Mouse (Mus musculus) liver, embryonic 13.5 days (tissue): ENCODE results near the gene Olfr572. TPM values are rescaled to one million over a fixed set of nuclear protein-coding genes. Genes with fewer than 3 reads are reported as not detected.

Experiments used
- ATAC-seq: fragments of 200-750 bp; cut with Nextera tagmentation; 2 replicates; pipeline ENCODE4 v1.8.0; 2017; ENCODE audit warnings: low read depth, mild to moderate bottlenecking, moderate number of reproducible peaks, moderate library complexity
- DNase-seq: peaks from one replicate; pipeline ENCODE4 v3.0.0; 2022
- H3K27ac ChIP-seq: fragments of 300-500 bp; sonication (generic); 2 replicates; pipeline ENCODE4 v1.5.1; 2015; ENCODE audit warnings: moderate library complexity, mild to moderate bottlenecking, inconsistent platforms
- H3K27me3 ChIP-seq: fragments of 300-500 bp; sonication (generic); 2 replicates; pipeline ENCODE4 v1.6.1; 2015; ENCODE audit warnings: mild to moderate bottlenecking, inconsistent platforms
- H3K36me3 ChIP-seq: fragments of 300-500 bp; sonication (generic); 2 replicates; pipeline ENCODE4 v1.6.1; 2015; ENCODE audit warnings: mild to moderate bottlenecking, inconsistent platforms
- H3K4me1 ChIP-seq: fragments of 300-500 bp; sonication (generic); replicated peaks from 2 replicates; pipeline ENCODE4 v1.6.1; 2015; ENCODE audit warnings: inconsistent platforms
- H3K4me2 ChIP-seq: fragments of 300-500 bp; sonication (generic); 2 replicates; pipeline ENCODE4 v1.6.1; 2015; ENCODE audit warnings: inconsistent platforms, mild to moderate bottlenecking, moderate library complexity
- H3K4me3 ChIP-seq: fragments of 300-500 bp; sonication (generic); replicated peaks from 2 replicates; pipeline ENCODE4 v1.5.1; 2015; ENCODE audit warnings: mild to moderate bottlenecking, inconsistent platforms
- H3K9ac ChIP-seq: fragments of 300-500 bp; sonication (generic); 2 replicates; pipeline ENCODE4 v1.6.1; 2015; ENCODE audit warnings: mild to moderate bottlenecking, inconsistent platforms
- H3K9me3 ChIP-seq: fragments of 300-500 bp; sonication (generic); replicated peaks from 2 replicates; pipeline ENCODE4 v1.6.1; 2016; ENCODE audit warnings: inconsistent platforms
- WGBS: fragments of 180-500 bp; shearing (Covaris S2); methylation state at CpG from one replicate; pipeline ENCODE4 v1.1.7; 2015; ENCODE audit not compliant: insufficient replicate concordance; 5-methylcytosine and 5-hydroxymethylcytosine counted together
- polyA plus RNA-seq: library from polyadenylated mRNA; unstranded; fragments of >200 nt; fragmentation: Nextera tagmentation; extraction: Ambion mirVana; gene quantifications from 2 replicates; pipeline ENCODE4 v1.2.1, GENCODE M21; 2015

Gene Olfr572
- polyA plus RNA-seq, 1 experiment from 2014 or later = not detected

- Histone ChIP-seq H3K9ac (no peak overlapping the region), H3K36me3 (no peaks in the 10 kb centered on the region), H3K4me3 (no peak overlapping the region), H3K4me2 (no peak overlapping the region), H3K9me3 (no peaks in the 10 kb centered on the region), H3K27me3 (no peaks in the 10 kb centered on the region), H3K27ac (peak overlapping the region; percentile 73), H3K4me1 (peaks cover 9% of the 10 kb centered on the region; the same call in 1 of the 2 replicates)
- DNase-seq = no peak
- peak; percentile 58; the same call in 1 of the 2 replicates for ATAC-seq
- 44% methylated on average over 3 of the region's 3 CpGs for WGBS
Observed at GRCm38 (mm10) chr7:102958137-102958536, 33.9 kb downstream of the Olfr572 start.

GRCm38 (mm10) chr7:102958593-102958992 lies 34.4 kb downstream of the Olfr572 start, which contains the start of gene Olfr575:
Olfr575 (minus strand) TSS chr7:102958775.
- Histone ChIP-seq H3K9ac (no peak within 1 kb of the TSS), H3K36me3 (no peaks in the 10 kb centered on the region), H3K27ac (peak within 1 kb of the TSS; percentile 73), H3K4me3 (no peak within 1 kb of the TSS), H3K4me1 (peaks cover 9% of the 10 kb centered on the region; the same call in 1 of the 2 replicates), H3K27me3 (no peaks in the 10 kb centered on the region), H3K4me2 (no peak within 1 kb of the TSS), H3K9me3 (no peaks in the 10 kb centered on the region)
- DNase-seq (peak; percentile 49), ATAC-seq (peak; percentile 95)
- 8% methylated on average over 1 of the region's 1 CpGs for WGBS

- DNase-seq = no peak
- no peaks in the 10 kb centered on the region for H3K9me3 ChIP-seq
- no peaks in the 10 kb centered on the region for H3K27me3 ChIP-seq
- H3K4me1 ChIP-seq = peaks cover 7% of the 10 kb centered on the region; the same call in 1 of the 2 replicates
- H3K36me3 ChIP-seq = no peaks in the 10 kb centered on the region
- no peak within 1 kb of the TSS for H3K27ac ChIP-seq
- no peak within 1 kb of the TSS for H3K9ac ChIP-seq
- 17% methylated on average over 2 of the region's 2 CpGs for WGBS
- H3K4me3 ChIP-seq = no peak within 1 kb of the TSS
- H3K4me2 ChIP-seq = no peak within 1 kb of the TSS
- ATAC-seq = no peak
Observed at GRCm38 (mm10) chr7:102962360-102962759, 38.2 kb downstream of the Olfr572 start, which contains the start of gene Olfr576. Olfr576 (plus strand) TSS chr7:102962660.

DNA sequence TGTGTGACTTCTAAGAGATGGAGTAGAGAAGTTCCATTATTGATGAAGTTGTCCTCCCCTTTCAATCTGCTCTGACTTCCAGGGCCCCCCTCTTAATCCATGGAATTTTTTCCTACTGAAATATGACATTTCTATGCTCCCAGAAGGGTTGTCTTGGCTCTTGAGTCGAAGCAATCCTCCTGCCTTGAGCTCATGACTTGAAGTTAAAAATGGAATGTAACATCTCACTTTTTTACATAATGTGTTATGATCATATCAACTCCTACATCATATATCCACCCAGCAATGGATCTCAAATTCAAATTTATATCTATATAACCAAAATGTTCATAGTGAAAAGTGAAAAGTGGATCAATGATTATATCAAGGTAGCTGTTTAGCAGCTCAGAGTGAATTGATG lies 50.2 kb downstream of the Olfr572 start:
- Histone ChIP-seq H3K36me3 (no peaks in the 10 kb centered on the region), H3K4me3 (no peak overlapping the region), H3K27ac (no peak overlapping the region), H3K4me2 (no peak overlapping the region), H3K9ac (no peak overlapping the region), H3K27me3 (no peaks in the 10 kb centered on the region), H3K9me3 (no peaks in the 10 kb centered on the region), H3K4me1 (no peaks in the 10 kb centered on the region)
- ATAC-seq (no peak), DNase-seq (no peak)
- WGBS = 19% methylated on average over 1 of the region's 1 CpGs

- Histone ChIP-seq H3K9me3 (no peaks in the 10 kb centered on the region), H3K4me1 (no peaks in the 10 kb centered on the region), H3K4me2 (no peak within 1 kb of the TSS), H3K27me3 (no peaks in the 10 kb centered on the region), H3K27ac (no peak within 1 kb of the TSS), H3K9ac (no peak within 1 kb of the TSS), H3K36me3 (no peaks in the 10 kb centered on the region), H3K4me3 (no peak within 1 kb of the TSS)
- no peak for ATAC-seq
- DNase-seq = no peak
- WGBS = 65% methylated on average over 2 of the region's 2 CpGs
Observed at GRCm38 (mm10) chr7:102975843-102976242, 51.6 kb downstream of the Olfr572 start, which contains the start of gene Olfr577. Olfr577 (minus strand) TSS chr7:102975943.

Other genes with a start within 250 kb of the Olfr572 start
- gene Trim68, start 237.1 kb upstream of the Olfr572 start, polyA plus RNA-seq = 1.6 and 1.7 TPM in 2 replicates
- not detected in 2 replicates for gene Olfr557, start 228.5 kb upstream of the Olfr572 start, polyA plus RNA-seq
- not detected in 2 replicates for gene Olfr558, start 222.2 kb upstream of the Olfr572 start, polyA plus RNA-seq
- not detected in 2 replicates for gene Olfr33, start 205.3 kb upstream of the Olfr572 start, polyA plus RNA-seq
- not detected in 2 replicates for gene Olfr559, start 196.9 kb upstream of the Olfr572 start, polyA plus RNA-seq
- not detected in 2 replicates for gene Olfr560, start 165.0 kb upstream of the Olfr572 start, polyA plus RNA-seq
- not detected in 2 replicates for gene Olfr78, start 164.9 kb upstream of the Olfr572 start, polyA plus RNA-seq
- not detected in 2 replicates for gene Olfr561, start 153.2 kb upstream of the Olfr572 start, polyA plus RNA-seq
- not detected in 2 replicates for gene Olfr564, start 120.9 kb upstream of the Olfr572 start, polyA plus RNA-seq
- not detected in 2 replicates for gene Olfr566, start 65.6 kb upstream of the Olfr572 start, polyA plus RNA-seq
- not detected in 2 replicates for gene Olfr568, start 47.3 kb upstream of the Olfr572 start, polyA plus RNA-seq
- not detected in 2 replicates for gene Olfr569, start 33.5 kb upstream of the Olfr572 start, polyA plus RNA-seq
- not detected in 2 replicates for gene Olfr570, start 29.8 kb upstream of the Olfr572 start, polyA plus RNA-seq
- not detected in 2 replicates for gene Olfr571, start 6.9 kb upstream of the Olfr572 start, polyA plus RNA-seq
- not detected in 2 replicates for gene Olfr573-ps1, start 18.2 kb downstream of the Olfr572 start, polyA plus RNA-seq
- gene Olfr574, start 24.1 kb downstream of the Olfr572 start, polyA plus RNA-seq = not detected in 2 replicates
- not detected in 2 replicates for gene Olfr575, start 34.4 kb downstream of the Olfr572 start, polyA plus RNA-seq
- not detected in 2 replicates for gene Olfr576, start 38.3 kb downstream of the Olfr572 start, polyA plus RNA-seq
- gene Olfr577, start 51.5 kb downstream of the Olfr572 start, polyA plus RNA-seq = not detected in 2 replicates
- gene Olfr578, start 64.9 kb downstream of the Olfr572 start, polyA plus RNA-seq = not detected in 2 replicates
- gene Olfr582, start 113.6 kb downstream of the Olfr572 start, polyA plus RNA-seq = not detected in 2 replicates
- not detected in 2 replicates for gene Olfr583, start 126.9 kb downstream of the Olfr572 start, polyA plus RNA-seq
- not detected in 2 replicates for gene Olfr584, start 157.5 kb downstream of the Olfr572 start, polyA plus RNA-seq
- gene Olfr585, start 173.3 kb downstream of the Olfr572 start, polyA plus RNA-seq = not detected in 2 replicates
- not detected in 2 replicates for gene Olfr586, start 201.2 kb downstream of the Olfr572 start, polyA plus RNA-seq
- not detected in 2 replicates for gene Olfr588-ps1, start 216.5 kb downstream of the Olfr572 start, polyA plus RNA-seq
- gene Olfr589, start 231.9 kb downstream of the Olfr572 start, polyA plus RNA-seq = not detected in 2 replicates